Mouse (Mus musculus): ENCODE results near the gene Vmn1r11.

Vmn1r11 gene

GRCm38 (mm10) chr6:57133155-57133554, at the start of gene Vmn1r11:
Gene Vmn1r11, plus strand, starts transcription at chr6:57133455.
- DNase-seq (ENCODE audit: extremely low read depth, insufficient read length, low spot score) = no peak

- DNase-seq (ENCODE audit: extremely low read depth, insufficient read length, low spot score) = no peak
Observed at GRCm38 (mm10) chr6:57106358-57106757, 26.9 kb upstream of the Vmn1r11 start.

GRCm38 (mm10) chr6:57109154-57109553, 24.1 kb upstream of the Vmn1r11 start, which contains the start of gene Vmn1r10:
Gene Vmn1r10, plus strand, starts transcription at chr6:57109454.
- DNase-seq (ENCODE audit: extremely low read depth, insufficient read length, low spot score) = no peak

- DNase-seq (ENCODE audit: extremely low read depth, insufficient read length, low spot score) = no peak
Observed at GRCm38 (mm10) chr6:57156619-57157018, 23.4 kb downstream of the Vmn1r11 start, which contains the start of gene Vmn1r12. Gene Vmn1r12, plus strand, starts transcription at chr6:57156919.

All from 3134 (cell line).